Mouse (Mus musculus): ENCODE measurements around the gene Cdpf1. TPM values are rescaled to one million over a fixed set of nuclear protein-coding genes. Genes with fewer than 3 reads are reported as not detected.
A peak's percentile ranks its signal among the peaks of the same experiment; 100 is the strongest.

Cdpf1 gene
- 50.9 and 54.2 TPM in 2 replicates for polyA plus RNA-seq (2016; fragmentation: Nextera tagmentation; extraction: Ambion mirVana)

GRCm38 (mm10) chr15:85811535-85812277, at the start of gene Cdpf1:
Gene Cdpf1 (minus strand): TSS chr15:85811697.
- peak; percentile 98 for DNase-seq (ENCODE audit: low spot score)
- H3K9me3 ChIP-seq, result no peaks in the 10 kb centered on the region
- H3K27ac ChIP-seq, result peak within 1 kb of the TSS; percentile 95
- peaks cover 8% of the 10 kb centered on the region for H3K4me1 ChIP-seq
- H3K36me3 ChIP-seq, result peaks cover 9% of the 10 kb centered on the region; the same call in 1 of the 2 replicates
- peak within 1 kb of the TSS; percentile 86 for H3K4me3 ChIP-seq
- 3% methylated on average over 36 of the region's 36 CpGs for WGBS
- no peaks in the 10 kb centered on the region for H3K27me3 ChIP-seq (ENCODE audit: insufficient read depth, poor library complexity, severe bottlenecking)

GRCm38 (mm10) chr15:85859490-85860031, 48.1 kb upstream of the Cdpf1 start, which contains the start of gene Gtse1:
Gene Gtse1 (plus strand): TSS chr15:85859745.
- Histone ChIP-seq H3K4me1 (peaks cover 20% of the 10 kb centered on the region), H3K27me3 (ENCODE audit: insufficient read depth, poor library complexity, severe bottlenecking) (0 out of 2 replicates have a peak, but pooled peaks cover under 1% of the 10 kb centered on the region), H3K27ac (peak within 1 kb of the TSS; percentile 93), H3K9me3 (no peaks in the 10 kb centered on the region), H3K4me3 (peak within 1 kb of the TSS; percentile 89), H3K36me3 (peaks cover 29% of the 10 kb centered on the region)
- WGBS, result under 1% methylated on average over 42 of the region's 42 CpGs
- DNase-seq (ENCODE audit: low spot score), result peak; percentile 99

GRCm38 (mm10) chr15:85858980-85859489, 47.5 kb upstream of the Cdpf1 start:
- Histone ChIP-seq H3K4me3 (peak overlapping the region; percentile 89), H3K4me1 (peaks cover 20% of the 10 kb centered on the region), H3K9me3 (no peaks in the 10 kb centered on the region), H3K27me3 (ENCODE audit: insufficient read depth, poor library complexity, severe bottlenecking) (0 out of 2 replicates have a peak, but pooled peaks cover 4% of the 10 kb centered on the region), H3K36me3 (peaks cover 24% of the 10 kb centered on the region), H3K27ac (peak overlapping the region; percentile 93)
- WGBS, result 17% methylated on average over 15 of the region's 15 CpGs
- DNase-seq (ENCODE audit: low spot score), result no peak

- 74% methylated on average over 12 of the region's 12 CpGs for WGBS
- no peaks in the 10 kb centered on the region; the same call in 1 of the 2 replicates for H3K36me3 ChIP-seq
- H3K9me3 ChIP-seq, result no peaks in the 10 kb centered on the region
- H3K27ac ChIP-seq, result no peak overlapping the region
- H3K4me1 ChIP-seq, result no peaks in the 10 kb centered on the region
- no peak for DNase-seq (ENCODE audit: low spot score)
- no peak overlapping the region for H3K4me3 ChIP-seq
- H3K27me3 ChIP-seq (ENCODE audit: insufficient read depth, poor library complexity, severe bottlenecking), result peaks cover 17% of the 10 kb centered on the region; the same call in 1 of the 2 replicates
Observed at GRCm38 (mm10) chr15:85851656-85852392, 40.3 kb upstream of the Cdpf1 start.

GRCm38 (mm10) chr15:85845071-85845470, 33.6 kb upstream of the Cdpf1 start:
- Histone ChIP-seq H3K27ac (no peak overlapping the region), H3K36me3 (no peaks in the 10 kb centered on the region), H3K4me3 (no peak overlapping the region), H3K9me3 (no peaks in the 10 kb centered on the region), H3K4me1 (peaks cover 5% of the 10 kb centered on the region; the same call in 1 of the 2 replicates), H3K27me3 (ENCODE audit: insufficient read depth, poor library complexity, severe bottlenecking) (no peaks in the 10 kb centered on the region)
- DNase-seq (ENCODE audit: low spot score), result no peak

GRCm38 (mm10) chr15:85841796-85842360, 30.4 kb upstream of the Cdpf1 start:
- Histone ChIP-seq H3K4me1 (peaks cover 5% of the 10 kb centered on the region; the same call in 1 of the 2 replicates), H3K36me3 (no peaks in the 10 kb centered on the region), H3K27ac (no peak overlapping the region), H3K27me3 (ENCODE audit: insufficient read depth, poor library complexity, severe bottlenecking) (no peaks in the 10 kb centered on the region), H3K9me3 (no peaks in the 10 kb centered on the region), H3K4me3 (no peak overlapping the region)
- no peak for DNase-seq (ENCODE audit: low spot score)
- WGBS, result 67% methylated on average over 5 of the region's 5 CpGs

- DNase-seq (ENCODE audit: low spot score), result no peak
- H3K27ac ChIP-seq, result no peak overlapping the region
- no peak overlapping the region for H3K4me3 ChIP-seq
- H3K36me3 ChIP-seq, result no peaks in the 10 kb centered on the region
- no peaks in the 10 kb centered on the region for H3K27me3 ChIP-seq (ENCODE audit: insufficient read depth, poor library complexity, severe bottlenecking)
- WGBS, result 23% methylated on average over 6 of the region's 6 CpGs
- H3K4me1 ChIP-seq, result peaks cover 5% of the 10 kb centered on the region; the same call in 1 of the 2 replicates
- no peaks in the 10 kb centered on the region for H3K9me3 ChIP-seq
Observed at GRCm38 (mm10) chr15:85840983-85841382, 29.5 kb upstream of the Cdpf1 start.

GRCm38 (mm10) chr15:85836887-85837286, 25.4 kb upstream of the Cdpf1 start:
- H3K27me3 ChIP-seq (ENCODE audit: insufficient read depth, poor library complexity, severe bottlenecking), result no peaks in the 10 kb centered on the region
- no peaks in the 10 kb centered on the region for H3K9me3 ChIP-seq
- H3K4me1 ChIP-seq, result peaks cover 14% of the 10 kb centered on the region
- no peak overlapping the region for H3K27ac ChIP-seq
- WGBS, result 83% methylated on average over 5 of the region's 5 CpGs
- no peak overlapping the region for H3K4me3 ChIP-seq
- no peak for DNase-seq (ENCODE audit: low spot score)
- H3K36me3 ChIP-seq, result no peaks in the 10 kb centered on the region

- WGBS, result 56% methylated on average over 3 of the region's 3 CpGs
- no peak overlapping the region for H3K27ac ChIP-seq
- no peaks in the 10 kb centered on the region for H3K9me3 ChIP-seq
- H3K27me3 ChIP-seq (ENCODE audit: insufficient read depth, poor library complexity, severe bottlenecking), result no peaks in the 10 kb centered on the region
- H3K4me3 ChIP-seq, result no peak overlapping the region
- H3K4me1 ChIP-seq, result peaks cover 15% of the 10 kb centered on the region
- H3K36me3 ChIP-seq, result no peaks in the 10 kb centered on the region
- DNase-seq (ENCODE audit: low spot score), result no peak
Observed at GRCm38 (mm10) chr15:85835335-85835734, 23.8 kb upstream of the Cdpf1 start.

- Histone ChIP-seq H3K27me3 (ENCODE audit: insufficient read depth, poor library complexity, severe bottlenecking) (no peaks in the 10 kb centered on the region), H3K36me3 (no peaks in the 10 kb centered on the region), H3K9me3 (no peaks in the 10 kb centered on the region), H3K27ac (peak overlapping the region; percentile 84), H3K4me1 (peaks cover 15% of the 10 kb centered on the region), H3K4me3 (peak overlapping the region; percentile 78)
- 50% methylated on average over 8 of the region's 8 CpGs for WGBS
- no peak for DNase-seq (ENCODE audit: low spot score)
Observed at GRCm38 (mm10) chr15:85832599-85832998, 21.1 kb upstream of the Cdpf1 start.

- DNase-seq (ENCODE audit: low spot score), result peak; percentile 91
- Histone ChIP-seq H3K4me1 (peaks cover 18% of the 10 kb centered on the region), H3K27me3 (ENCODE audit: insufficient read depth, poor library complexity, severe bottlenecking) (no peaks in the 10 kb centered on the region), H3K4me3 (peak within 1 kb of the TSS; percentile 78), H3K9me3 (no peaks in the 10 kb centered on the region), H3K27ac (peak within 1 kb of the TSS; percentile 84), H3K36me3 (no peaks in the 10 kb centered on the region)
- 2% methylated on average over 27 of the region's 27 CpGs for WGBS
Observed at GRCm38 (mm10) chr15:85831954-85832590, 20.6 kb upstream of the Cdpf1 start, which contains the start of gene Ttc38. Gene Ttc38 (plus strand): TSS chr15:85832306.

GRCm38 (mm10) chr15:85829470-85829869, 18.0 kb upstream of the Cdpf1 start:
- Histone ChIP-seq H3K9me3 (no peaks in the 10 kb centered on the region), H3K36me3 (no peaks in the 10 kb centered on the region), H3K27me3 (ENCODE audit: insufficient read depth, poor library complexity, severe bottlenecking) (no peaks in the 10 kb centered on the region), H3K27ac (no peak overlapping the region), H3K4me3 (no peak overlapping the region), H3K4me1 (peaks cover 25% of the 10 kb centered on the region)
- DNase-seq (ENCODE audit: low spot score), result no peak
- WGBS, result 74% methylated on average over 5 of the region's 5 CpGs

All from heart, embryonic 10.5 days (tissue).